Mouse (Mus musculus) hindbrain, embryonic 13.5 days (tissue): ENCODE data around the gene Hivep2. TPM values are rescaled to one million over a fixed set of nuclear protein-coding genes. Genes with fewer than 3 reads are reported as not detected.
A peak's percentile ranks its signal among the peaks of the same experiment; 100 is the strongest.

Experiments
- ATAC-seq: fragments of 200-750 bp; cut with Nextera tagmentation; 2 replicates; pipeline ENCODE4 v1.8.0; 2017; ENCODE audit warnings: moderate TSS enrichment; ENCODE audit not compliant: low FRiP score
- H3K27ac ChIP-seq: fragments of 300-500 bp; sonication (generic); 2 replicates; pipeline ENCODE4 v1.5.1; 2015; ENCODE audit warnings: inconsistent platforms, mild to moderate bottlenecking, moderate library complexity
- H3K27me3 ChIP-seq: fragments of 300-500 bp; sonication (generic); 2 replicates; pipeline ENCODE4 v1.6.1; 2015; ENCODE audit warnings: mild to moderate bottlenecking, inconsistent platforms
- H3K36me3 ChIP-seq: fragments of 300-500 bp; sonication (generic); 2 replicates; pipeline ENCODE4 v1.6.1; 2015; ENCODE audit warnings: mild to moderate bottlenecking, inconsistent platforms
- H3K4me1 ChIP-seq: fragments of 300-500 bp; sonication (generic); replicated peaks from 2 replicates; pipeline ENCODE4 v1.6.1; 2015; ENCODE audit warnings: inconsistent platforms
- H3K4me2 ChIP-seq: fragments of 300-500 bp; sonication (generic); 2 replicates; pipeline ENCODE4 v1.6.1; 2015; ENCODE audit warnings: inconsistent platforms, mild to moderate bottlenecking, moderate library complexity
- H3K4me3 ChIP-seq: fragments of 300-500 bp; sonication (generic); 2 replicates; pipeline ENCODE4 v1.5.1; 2015; ENCODE audit warnings: mild to moderate bottlenecking, inconsistent platforms
- H3K9ac ChIP-seq: fragments of 300-500 bp; sonication (generic); 2 replicates; pipeline ENCODE4 v1.6.1; 2015; ENCODE audit warnings: mild to moderate bottlenecking, inconsistent platforms
- H3K9me3 ChIP-seq: fragments of 300-500 bp; sonication (generic); 2 replicates; pipeline ENCODE4 v1.6.1; 2016; ENCODE audit warnings: inconsistent platforms
- WGBS: fragments of 180-500 bp; shearing (Covaris S2); methylation state at CpG from one replicate; pipeline ENCODE4 v1.1.7; 2015; 5-methylcytosine and 5-hydroxymethylcytosine counted together
- polyA plus RNA-seq: library from polyadenylated mRNA; unstranded; fragments of >200 nt; fragmentation: Nextera tagmentation; extraction: Ambion mirVana; gene quantifications from 2 replicates; pipeline ENCODE4 v1.2.1, GENCODE M21; 2015

Gene Hivep2
- polyA plus RNA-seq, 1 experiment from 2014 or later: 7.0 TPM

GRCm38 (mm10) chr10:13964501-13965281 lies 1.2 kb upstream of the Hivep2 start:
- Histone ChIP-seq H3K27me3 (0 out of 2 replicates have a peak, but pooled peaks cover 9% of the 10 kb centered on the region), H3K36me3 (no peaks in the 10 kb centered on the region), H3K4me3 (peak overlapping the region; percentile 82), H3K9ac (peak overlapping the region; percentile 94), H3K4me2 (peak overlapping the region; percentile 99), H3K9me3 (no peaks in the 10 kb centered on the region), H3K4me1 (peaks cover 3% of the 10 kb centered on the region), H3K27ac (peak overlapping the region; percentile 99)
- peak; percentile 9 for ATAC-seq
- under 1% methylated on average over 49 of the region's 65 CpGs for WGBS

- peak overlapping the region; percentile 99 for H3K27ac ChIP-seq
- H3K9ac ChIP-seq: peak overlapping the region; percentile 94
- ATAC-seq: peak; percentile 64
- no peaks in the 10 kb centered on the region for H3K9me3 ChIP-seq
- 0 out of 2 replicates have a peak, but pooled peaks cover 9% of the 10 kb centered on the region for H3K27me3 ChIP-seq
- H3K36me3 ChIP-seq: no peaks in the 10 kb centered on the region
- H3K4me2 ChIP-seq: peak overlapping the region; percentile 99
- WGBS: under 1% methylated on average over 46 of the region's 54 CpGs
- peak overlapping the region; percentile 82 for H3K4me3 ChIP-seq
- H3K4me1 ChIP-seq: peaks cover 3% of the 10 kb centered on the region
These were observed 430 bp upstream of the Hivep2 start for GRCm38 (mm10) chr10:13965316-13965973.

DNA sequence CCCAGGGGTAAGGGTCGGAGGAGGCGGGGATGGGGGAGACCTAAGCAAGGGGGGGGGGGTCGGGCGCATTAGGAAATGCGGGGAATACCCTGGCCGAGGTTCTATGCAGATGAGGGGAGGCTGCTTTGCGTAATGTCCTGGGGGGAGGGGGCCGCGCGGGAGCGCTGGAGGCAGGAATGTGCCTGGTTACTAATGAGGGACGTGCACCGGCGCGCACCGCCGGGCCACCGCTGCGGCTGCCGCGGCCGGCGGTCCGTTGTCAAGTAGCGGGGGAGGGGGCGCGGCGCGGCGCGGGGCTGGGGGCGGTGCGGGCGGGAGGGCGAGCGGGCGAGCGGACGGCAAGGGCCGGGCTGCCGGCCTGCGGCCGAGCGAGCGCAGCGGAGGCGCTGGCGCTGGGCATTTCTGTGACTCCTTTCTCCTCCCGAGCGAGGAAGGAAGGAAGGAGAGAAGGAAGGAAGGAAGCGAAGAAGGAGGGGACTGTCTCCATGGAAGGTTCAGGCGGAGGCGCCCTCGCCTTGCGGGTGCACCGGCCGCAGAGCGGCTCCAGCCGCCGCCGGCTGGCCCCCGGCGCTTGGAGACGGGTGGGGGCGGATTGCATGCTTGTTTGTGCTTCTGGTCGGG lies 1.1 kb downstream of the Hivep2 start:
- H3K4me1 ChIP-seq: peaks cover 3% of the 10 kb centered on the region
- ATAC-seq: peak; percentile 63
- 0 out of 2 replicates have a peak, but pooled peaks cover 5% of the 10 kb centered on the region for H3K27me3 ChIP-seq
- H3K9ac ChIP-seq: peak overlapping the region; percentile 94
- no peaks in the 10 kb centered on the region for H3K9me3 ChIP-seq
- no peaks in the 10 kb centered on the region for H3K36me3 ChIP-seq
- under 1% methylated on average over 55 of the region's 66 CpGs for WGBS
- peak overlapping the region; percentile 99 for H3K27ac ChIP-seq
- peak overlapping the region; percentile 82 for H3K4me3 ChIP-seq
- peak overlapping the region; percentile 99 for H3K4me2 ChIP-seq

GRCm38 (mm10) chr10:13967451-13968233 lies 1.8 kb downstream of the Hivep2 start:
- Histone ChIP-seq H3K27me3 (0 out of 2 replicates have a peak, but pooled peaks cover 5% of the 10 kb centered on the region), H3K36me3 (no peaks in the 10 kb centered on the region), H3K9ac (peak overlapping the region; percentile 94), H3K4me2 (peak overlapping the region; percentile 99), H3K4me1 (peaks cover 3% of the 10 kb centered on the region), H3K27ac (peak overlapping the region; percentile 99), H3K9me3 (no peaks in the 10 kb centered on the region), H3K4me3 (peak overlapping the region; percentile 82)
- peak; percentile 77 for ATAC-seq
- under 1% methylated on average over 36 of the region's 36 CpGs for WGBS

DNA sequence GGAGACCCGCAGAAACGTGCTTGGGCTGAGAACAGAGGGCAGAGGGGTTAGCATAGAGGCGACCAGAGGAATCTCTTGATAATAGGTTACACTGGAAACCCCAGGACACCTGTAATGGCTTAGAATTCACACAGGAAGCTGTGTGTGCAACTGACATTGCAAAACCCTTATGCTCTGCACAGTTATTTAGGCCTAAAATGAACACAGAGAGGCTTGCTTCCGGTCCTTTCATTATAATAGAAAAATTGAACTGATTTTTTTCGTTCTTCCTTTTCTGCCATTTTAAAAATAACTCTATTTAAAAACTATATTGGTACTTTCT lies 2.3 kb downstream of the Hivep2 start:
- 0 out of 2 replicates have a peak, but pooled peaks cover 1% of the 10 kb centered on the region for H3K27me3 ChIP-seq
- WGBS: 7% methylated on average over 5 of the region's 5 CpGs
- H3K36me3 ChIP-seq: no peaks in the 10 kb centered on the region
- ATAC-seq: no peak
- H3K4me1 ChIP-seq: peaks cover 3% of the 10 kb centered on the region
- peak overlapping the region; percentile 99 for H3K27ac ChIP-seq
- H3K4me3 ChIP-seq: peak overlapping the region; percentile 82
- no peaks in the 10 kb centered on the region for H3K9me3 ChIP-seq
- peak overlapping the region; percentile 94 for H3K9ac ChIP-seq
- H3K4me2 ChIP-seq: peak overlapping the region; percentile 99

DNA sequence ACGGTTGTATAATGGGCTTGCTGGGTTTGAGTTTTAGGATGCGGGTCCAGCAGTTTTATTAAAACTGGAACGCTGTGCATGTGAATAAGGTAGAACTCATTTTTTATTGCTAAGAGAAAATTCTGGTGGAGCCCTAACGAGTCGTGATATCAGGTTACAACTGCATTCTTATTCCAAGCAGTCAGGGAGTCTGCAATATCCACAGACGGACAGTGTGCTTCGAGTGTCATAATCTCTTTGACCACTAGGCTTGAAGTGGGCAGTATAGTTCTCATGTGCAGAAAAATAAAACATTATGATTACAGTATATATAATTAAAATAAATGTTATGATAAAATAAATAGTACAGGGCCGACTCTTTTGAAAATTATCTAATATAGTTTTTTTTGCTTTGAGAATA lies 3.1 kb downstream of the Hivep2 start:
- no peaks in the 10 kb centered on the region for H3K9me3 ChIP-seq
- peaks cover 3% of the 10 kb centered on the region for H3K4me1 ChIP-seq
- no peak overlapping the region for H3K4me3 ChIP-seq
- H3K9ac ChIP-seq: no peak overlapping the region
- no peak for ATAC-seq
- no peak overlapping the region for H3K27ac ChIP-seq
- WGBS: 20% methylated on average over 8 of the region's 8 CpGs
- no peaks in the 10 kb centered on the region for H3K36me3 ChIP-seq
- H3K27me3 ChIP-seq: no peaks in the 10 kb centered on the region
- H3K4me2 ChIP-seq: peak overlapping the region; percentile 99

GRCm38 (mm10) chr10:13970321-13970720 lies 4.4 kb downstream of the Hivep2 start:
- H3K4me1 ChIP-seq: peaks cover 3% of the 10 kb centered on the region; the same call in 1 of the 2 replicates
- 84% methylated on average over 3 of the region's 3 CpGs for WGBS
- H3K9me3 ChIP-seq: no peaks in the 10 kb centered on the region
- no peaks in the 10 kb centered on the region for H3K36me3 ChIP-seq
- no peaks in the 10 kb centered on the region for H3K27me3 ChIP-seq
- H3K27ac ChIP-seq: no peak overlapping the region
- H3K4me2 ChIP-seq: no peak overlapping the region
- no peak overlapping the region for H3K9ac ChIP-seq
- ATAC-seq: no peak
- no peak overlapping the region for H3K4me3 ChIP-seq

DNA sequence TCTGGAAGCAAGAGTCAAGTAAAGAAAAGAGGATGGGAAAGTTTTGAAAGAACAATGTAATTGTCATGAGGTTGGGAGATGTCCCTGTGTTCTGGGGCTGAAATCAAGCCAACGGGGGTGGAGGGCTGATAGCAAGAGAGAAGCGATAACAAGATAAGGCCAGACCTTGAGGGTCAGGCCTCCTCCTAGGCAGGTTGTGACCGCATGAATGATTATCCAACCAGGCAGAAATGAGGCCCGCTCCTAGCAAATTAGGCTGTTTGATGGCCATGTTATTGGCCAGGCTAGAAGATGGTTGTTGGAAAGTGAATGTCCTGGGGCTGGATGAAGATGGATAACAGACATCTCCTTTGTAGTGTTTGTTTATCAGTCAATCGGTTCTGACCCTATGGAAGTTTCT lies 5.4 kb downstream of the Hivep2 start:
- ATAC-seq: no peak
- Histone ChIP-seq H3K27ac (no peak overlapping the region), H3K27me3 (no peaks in the 10 kb centered on the region), H3K4me2 (no peak overlapping the region), H3K36me3 (no peaks in the 10 kb centered on the region), H3K4me1 (peaks cover 3% of the 10 kb centered on the region; the same call in 1 of the 2 replicates), H3K4me3 (no peak overlapping the region), H3K9me3 (no peaks in the 10 kb centered on the region), H3K9ac (no peak overlapping the region)
- WGBS: 34% methylated on average over 5 of the region's 5 CpGs

- no peak overlapping the region for H3K4me2 ChIP-seq
- H3K9me3 ChIP-seq: no peaks in the 10 kb centered on the region
- no peak overlapping the region for H3K9ac ChIP-seq
- H3K36me3 ChIP-seq: no peaks in the 10 kb centered on the region
- 83% methylated on average over 7 of the region's 7 CpGs for WGBS
- no peak overlapping the region for H3K27ac ChIP-seq
- peaks cover 3% of the 10 kb centered on the region; the same call in 1 of the 2 replicates for H3K4me1 ChIP-seq
- H3K4me3 ChIP-seq: no peak overlapping the region
- no peaks in the 10 kb centered on the region for H3K27me3 ChIP-seq
- no peak for ATAC-seq
These were observed 7.8 kb downstream of the Hivep2 start for GRCm38 (mm10) chr10:13973563-13974179.

GRCm38 (mm10) chr10:13974472-13974871 lies 8.6 kb downstream of the Hivep2 start:
- Histone ChIP-seq H3K4me2 (no peak overlapping the region), H3K9me3 (no peaks in the 10 kb centered on the region), H3K9ac (no peak overlapping the region), H3K27ac (no peak overlapping the region), H3K4me3 (no peak overlapping the region), H3K36me3 (no peaks in the 10 kb centered on the region), H3K4me1 (no peaks in the 10 kb centered on the region), H3K27me3 (no peaks in the 10 kb centered on the region)
- 78% methylated on average over 7 of the region's 7 CpGs for whole genome bisulfite sequencing
- ATAC-seq: no peak

DNA sequence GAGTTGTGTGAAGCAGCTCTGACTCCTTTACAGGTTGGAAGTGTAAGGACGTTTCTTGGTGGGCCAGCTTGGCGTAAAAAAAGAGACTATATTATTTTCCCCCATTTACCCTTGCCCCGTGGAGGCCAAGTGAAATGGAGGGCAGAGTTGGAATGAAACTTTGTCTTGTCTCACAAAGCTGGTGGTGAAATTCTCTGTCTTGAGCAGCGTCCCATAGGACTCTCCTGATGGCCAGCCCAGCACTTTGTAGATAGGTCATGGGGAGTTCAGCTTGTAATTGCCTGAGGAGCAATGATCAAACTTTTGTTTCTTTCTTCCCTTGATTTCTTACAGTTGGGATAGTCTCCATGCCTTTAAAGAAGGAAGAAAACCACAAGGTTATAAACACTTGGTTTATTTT lies 10.0 kb downstream of the Hivep2 start:
- no peak overlapping the region for H3K4me2 ChIP-seq
- no peaks in the 10 kb centered on the region for H3K4me1 ChIP-seq
- no peaks in the 10 kb centered on the region for H3K9me3 ChIP-seq
- H3K27ac ChIP-seq: no peak overlapping the region
- no peaks in the 10 kb centered on the region for H3K36me3 ChIP-seq
- H3K4me3 ChIP-seq: no peak overlapping the region
- 64% methylated on average over 4 of the region's 4 CpGs for WGBS
- H3K27me3 ChIP-seq: no peaks in the 10 kb centered on the region
- no peak overlapping the region for H3K9ac ChIP-seq
- ATAC-seq: no peak
